Mouse (Mus musculus): ENCODE measurements around the gene Lin52.

The Lin52 gene

GRCm38 (mm10) chr12:84468701-84469100, 17.5 kb downstream of the Lin52 start:
- WGBS = 0% methylated on average over 1 of the region's 1 CpGs

GRCm38 (mm10) chr12:84478937-84479336, 27.7 kb downstream of the Lin52 start:
- WGBS = 94% methylated on average over 7 of the region's 7 CpGs

- WGBS = 79% methylated on average over 2 of the region's 2 CpGs
Measured at GRCm38 (mm10) chr12:84481251-84481650, 30.0 kb downstream of the Lin52 start.

- WGBS = 96% methylated on average over 14 of the region's 14 CpGs
Measured at GRCm38 (mm10) chr12:84482778-84483585, 31.8 kb downstream of the Lin52 start.

GRCm38 (mm10) chr12:84487324-84488056, 36.3 kb downstream of the Lin52 start:
- 50% methylated on average over 8 of the region's 8 CpGs for WGBS

GRCm38 (mm10) chr12:84496795-84497194, 45.6 kb downstream of the Lin52 start:
- WGBS = 100% methylated on average over 1 of the region's 1 CpGs

- WGBS = 70% methylated on average over 8 of the region's 8 CpGs
Measured at GRCm38 (mm10) chr12:84500528-84501263, 49.5 kb downstream of the Lin52 start.

- WGBS = 84% methylated on average over 4 of the region's 4 CpGs
Measured at GRCm38 (mm10) chr12:84501278-84501677, 50.1 kb downstream of the Lin52 start.

GRCm38 (mm10) chr12:84506856-84507255, 55.6 kb downstream of the Lin52 start:
- WGBS = 93% methylated on average over 4 of the region's 4 CpGs

- WGBS = 56% methylated on average over 3 of the region's 3 CpGs
Measured at GRCm38 (mm10) chr12:84512016-84512415, 60.8 kb downstream of the Lin52 start.

- WGBS = 78% methylated on average over 4 of the region's 4 CpGs
Measured at GRCm38 (mm10) chr12:84515486-84515885, 64.3 kb downstream of the Lin52 start.

GRCm38 (mm10) chr12:84516642-84517041, 65.4 kb downstream of the Lin52 start:
- 100% methylated on average over 1 of the region's 1 CpGs for WGBS

GRCm38 (mm10) chr12:84518018-84518417, 66.8 kb downstream of the Lin52 start:
- WGBS = 82% methylated on average over 2 of the region's 2 CpGs

GRCm38 (mm10) chr12:84523728-84524127, 72.5 kb downstream of the Lin52 start:
- 65% methylated on average over 3 of the region's 3 CpGs for WGBS

GRCm38 (mm10) chr12:84524147-84525050, 73.2 kb downstream of the Lin52 start:
- 82% methylated on average over 11 of the region's 11 CpGs for WGBS

GRCm38 (mm10) chr12:84525422-84525821, 74.2 kb downstream of the Lin52 start:
- 78% methylated on average over 12 of the region's 12 CpGs for WGBS

- 90% methylated on average over 5 of the region's 5 CpGs for WGBS
Measured at GRCm38 (mm10) chr12:84530426-84530825, 79.2 kb downstream of the Lin52 start.

GRCm38 (mm10) chr12:84531906-84532829, 80.9 kb downstream of the Lin52 start:
- 72% methylated on average over 13 of the region's 13 CpGs for WGBS

- WGBS = 75% methylated on average over 8 of the region's 8 CpGs
Measured at GRCm38 (mm10) chr12:84532830-84533199, 81.6 kb downstream of the Lin52 start.

Data from cerebral cortex, adult 2 months (tissue).